In the genomic region with DNA sequence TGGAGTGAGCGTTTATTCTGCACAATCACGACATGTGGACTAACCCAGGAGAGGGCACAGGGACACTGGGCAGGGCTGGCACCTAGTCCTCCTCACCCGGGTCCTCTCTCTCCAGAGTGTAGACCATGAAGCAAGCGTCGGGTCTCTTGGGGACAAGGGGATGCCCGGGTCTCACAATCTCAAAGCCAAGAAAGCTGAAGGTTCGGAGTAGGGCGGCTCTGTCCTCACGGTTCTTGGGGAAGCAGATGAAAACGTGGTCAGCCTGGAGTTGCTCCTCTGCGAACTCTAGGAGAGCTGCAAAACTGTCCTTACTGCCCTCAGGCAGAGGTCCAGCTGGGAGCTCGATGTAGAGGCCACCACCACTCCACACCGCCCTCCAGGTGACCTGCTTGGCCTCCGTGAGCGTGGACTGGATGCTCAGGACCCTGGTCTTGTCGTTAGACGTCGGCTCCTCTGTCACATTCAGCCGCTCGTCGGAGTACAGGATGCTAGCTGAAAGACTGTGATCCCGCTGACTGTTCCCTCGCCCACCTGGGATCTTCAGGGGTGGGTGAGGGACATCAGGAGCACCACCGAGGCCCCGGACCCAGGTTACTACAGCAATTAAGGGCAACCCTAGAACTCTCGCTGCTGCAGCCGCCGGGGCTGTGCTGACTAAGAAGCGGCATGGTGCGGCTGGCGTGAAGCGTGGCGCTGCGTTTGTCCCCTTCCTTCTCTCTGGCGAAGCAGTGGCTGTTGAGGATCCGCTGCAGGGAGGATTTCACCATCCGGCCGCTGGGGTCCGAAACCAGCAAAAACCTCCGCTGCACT, we compare ENCODE assay signal across 8 mouse cellular contexts. TPM values are rescaled to one million over a fixed set of nuclear protein-coding genes. Genes with fewer than 3 reads are reported as not detected.
DNase-seq lines count a peak whose midpoint lies in the region; ATAC-seq and TF ChIP-seq lines count a peak whose summit lies in the region.
"Not testable (repeated sequence)": the region's sequence is repeated elsewhere in the genome, so short reads cannot be mapped to it uniquely, and the experiment has no call there.

No protein-coding gene starts in this region.

- H3K4me3 ChIP-seq in embryonic facial prominence, embryonic 12.5 days = peak overlapping the region; percentile 28
- peak overlapping the region; percentile 32 for H3K4me3 ChIP-seq in hindbrain, embryonic 12.5 days
- peak overlapping the region; percentile 35; the same call in 1 of the 2 replicates for H3K4me3 ChIP-seq in layer of hippocampus, adult 2 months
- H3K4me3 ChIP-seq in liver, embryonic 16.5 days (ENCODE audit: low read depth, low read length) = peak overlapping the region; percentile 32
- peak overlapping the region; percentile 29 for H3K4me3 ChIP-seq in midbrain, embryonic 14.5 days (replicated peaks; ENCODE audit: low read depth, low read length)

- TF ChIP-seq CTCF in layer of hippocampus, adult 2 months (conservative IDR thresholded peaks at IDR 0.05) = not testable (repeated sequence)

- not testable (repeated sequence) for H3K9me3 ChIP-seq in embryonic facial prominence, embryonic 12.5 days; hindbrain, embryonic 12.5 days (replicated peaks); liver, embryonic 16.5 days (replicated peaks; ENCODE audit: control insufficient read depth, low read length); midbrain, embryonic 14.5 days (ENCODE audit: control insufficient read depth, low read length)

- not testable (repeated sequence) for H3K27me3 ChIP-seq in embryonic facial prominence, embryonic 12.5 days; hindbrain, embryonic 12.5 days; liver, embryonic 16.5 days (ENCODE audit: control insufficient read depth, insufficient read depth, low read depth, low read length); midbrain, embryonic 14.5 days (ENCODE audit: control insufficient read depth, insufficient read depth, low read length)

- H3K27ac ChIP-seq in embryonic facial prominence, embryonic 12.5 days; hindbrain, embryonic 12.5 days; layer of hippocampus, adult 2 months; liver, embryonic 16.5 days (ENCODE audit: low read length); midbrain, embryonic 14.5 days (replicated peaks; ENCODE audit: low read depth, low read length): not testable (repeated sequence)

- not testable (repeated sequence) for H3K4me1 ChIP-seq in embryonic facial prominence, embryonic 12.5 days; hindbrain, embryonic 12.5 days; liver, embryonic 16.5 days (ENCODE audit: control insufficient read depth, low read depth, low read length); midbrain, embryonic 14.5 days (ENCODE audit: control insufficient read depth, insufficient read depth, low read length)

- ATAC-seq in activated CD4-positive, CD25-positive, alpha-beta regulatory T cell, adult 4 months = peak; percentile 23
- ATAC-seq in embryonic facial prominence, embryonic 12.5 days (ENCODE audit: insufficient number of reproducible peaks, insufficient read depth, low FRiP score, low TSS enrichment) = peak; percentile 56; the same call in 1 of the 2 replicates
- peak; percentile 94 for ATAC-seq in frontal cortex, adult (ENCODE audit: low TSS enrichment)
- ATAC-seq in hindbrain, embryonic 12.5 days (ENCODE audit: low FRiP score) = peak; percentile 81
- ATAC-seq in liver, embryonic 16.5 days (ENCODE audit: low read depth) = peak; percentile 30; the same call in 1 of the 2 replicates
- ATAC-seq in midbrain, embryonic 14.5 days (ENCODE audit: low FRiP score, low TSS enrichment) = peak; percentile 55; the same call in 1 of the 2 replicates

- H3K36me3 ChIP-seq in embryonic facial prominence, embryonic 12.5 days; hindbrain, embryonic 12.5 days; liver, embryonic 16.5 days (ENCODE audit: control insufficient read depth, insufficient read depth); midbrain, embryonic 14.5 days (ENCODE audit: control insufficient read depth, insufficient read depth, low read length): not testable (repeated sequence)

- 0 out of 2 replicates have a peak overlapping the region, but pooled peaks have one; percentile 24 for H3K9ac ChIP-seq in embryonic facial prominence, embryonic 12.5 days
- H3K9ac ChIP-seq in hindbrain, embryonic 12.5 days; liver, embryonic 16.5 days (ENCODE audit: low read depth, low read length); midbrain, embryonic 14.5 days (replicated peaks; ENCODE audit: low read length): not testable (repeated sequence)

- peak overlapping the region; percentile 49 for H3K4me2 ChIP-seq in embryonic facial prominence, embryonic 12.5 days (replicated peaks)
- peak overlapping the region; percentile 51 for H3K4me2 ChIP-seq in hindbrain, embryonic 12.5 days (replicated peaks)
- H3K4me2 ChIP-seq in liver, embryonic 16.5 days (ENCODE audit: low read depth, low read length) = peak overlapping the region; percentile 48
- peak overlapping the region; percentile 54 for H3K4me2 ChIP-seq in midbrain, embryonic 14.5 days (ENCODE audit: low read length)

- not testable (repeated sequence) for DNase-seq in layer of hippocampus, adult 2 months (ENCODE audit: low spot score in 2 of 2)
- peak; percentile 19 for DNase-seq in midbrain, embryonic 14.5 days
- DNase-seq in right cerebral cortex, adult 18-20 months = peak; percentile 1

- WGBS in embryonic facial prominence, embryonic 12.5 days = 4% methylated on average over 35 of the region's 40 CpGs
- WGBS in hindbrain, embryonic 12.5 days = 4% methylated on average over 35 of the region's 40 CpGs
- WGBS in liver, embryonic 16.5 days (ENCODE audit: insufficient replicate concordance) = 5% methylated on average over 28 of the region's 40 CpGs
- 4% methylated on average over 30 of the region's 40 CpGs for WGBS in midbrain, embryonic 14.5 days

RNA-seq across cellular contexts. Expression of gene Riok2, which starts 28.5 kb away (rescaled TPM):
- 10 to 100 TPM; 30.8 to 37.4 TPM for polyA plus RNA-seq in activated CD4-positive, CD25-positive, alpha-beta regulatory T cell, adult 4 months (2017; shearing (Covaris generic))
- polyA plus RNA-seq in embryonic facial prominence, embryonic 12.5 days (2016; fragmentation: Nextera tagmentation; extraction: Ambion mirVana) = 33.0 and 33.5 TPM in 2 replicates
- 26.7 and 27.5 TPM in 2 replicates for polyA plus RNA-seq in hindbrain, embryonic 12.5 days (2016; fragmentation: Nextera tagmentation; extraction: Ambion mirVana)
- 10 to 100 TPM; 19.8 to 21.3 TPM for total RNA-seq in layer of hippocampus, adult 2 months (2021)
- polyA plus RNA-seq in liver, embryonic 16.5 days (2015; fragmentation: Nextera tagmentation; extraction: Ambion mirVana) = 9.1 TPM in 2 replicates
- 24.0 and 26.2 TPM in 2 replicates for polyA plus RNA-seq in midbrain, embryonic 14.5 days (2014; fragmentation: Nextera tagmentation; extraction: Ambion mirVana)

RNA-seq across cellular contexts. Expression of gene Lix1, which starts 56.9 kb away (rescaled TPM):
- polyA plus RNA-seq in activated CD4-positive, CD25-positive, alpha-beta regulatory T cell, adult 4 months (2017; shearing (Covaris generic)) = not detected
- polyA plus RNA-seq in embryonic facial prominence, embryonic 12.5 days (2016; fragmentation: Nextera tagmentation; extraction: Ambion mirVana) = 50.3 and 50.9 TPM in 2 replicates
- polyA plus RNA-seq in hindbrain, embryonic 12.5 days (2016; fragmentation: Nextera tagmentation; extraction: Ambion mirVana) = 18.6 and 18.9 TPM in 2 replicates
- total RNA-seq in layer of hippocampus, adult 2 months (2021) = 10 to 100 TPM; 71.8 to 77.6 TPM
- 0.30 and 0.39 TPM in 2 replicates for polyA plus RNA-seq in liver, embryonic 16.5 days (2015; fragmentation: Nextera tagmentation; extraction: Ambion mirVana)
- 8.1 and 9.2 TPM in 2 replicates for polyA plus RNA-seq in midbrain, embryonic 14.5 days (2014; fragmentation: Nextera tagmentation; extraction: Ambion mirVana)

Comparison
In these comparisons a context has a peak if more than half of its experiments do, and no peak if none do; other contexts are left out.
1. ATAC-seq: peak in every context shown above with its lines; median percentile 94 in frontal cortex, adult; 81 in hindbrain, embryonic 12.5 days; 56 in embryonic facial prominence, embryonic 12.5 days; 55 in midbrain, embryonic 14.5 days; 30 in liver, embryonic 16.5 days; 23 in activated CD4-positive, CD25-positive, alpha-beta regulatory T cell, adult 4 months.